Mouse (Mus musculus) forebrain, embryonic 10.5 days (tissue): ENCODE results near the gene Gm13697. TPM values are rescaled to one million over a fixed set of nuclear protein-coding genes. Genes with fewer than 3 reads are reported as not detected.
"Not testable (repeated sequence)": the region's sequence is repeated elsewhere in the genome, so short reads cannot be mapped to it uniquely, and the experiment has no call there.

Experiments
- DNase-seq: peaks from one replicate; pipeline ENCODE4 v3.0.0-alpha.2; 2017; ENCODE audit warnings: low spot score; ENCODE audit errors: extremely low spot score
- H3K27ac ChIP-seq: fragments of 300-500 bp; sonication (generic); 2 replicates; pipeline ENCODE4 v1.5.1; 2016; ENCODE audit warnings: mild to moderate bottlenecking
- H3K27me3 ChIP-seq: fragments of 300-500 bp; sonication (generic); 2 replicates; pipeline ENCODE4 v1.6.1; 2016; ENCODE audit warnings: mild to moderate bottlenecking; ENCODE audit not compliant: poor library complexity, severe bottlenecking
- H3K36me3 ChIP-seq: fragments of 300-500 bp; sonication (generic); replicated peaks from 2 replicates; pipeline ENCODE4 v1.6.1; 2016; ENCODE audit warnings: mild to moderate bottlenecking, moderate library complexity
- H3K4me1 ChIP-seq: fragments of 300-500 bp; sonication (generic); 2 replicates; pipeline ENCODE4 v1.6.1; 2016
- H3K4me3 ChIP-seq: fragments of 300-500 bp; sonication (generic); 2 replicates; pipeline ENCODE4 v1.5.1; 2016; ENCODE audit warnings: mild to moderate bottlenecking, moderate library complexity
- H3K9me3 ChIP-seq: fragments of 300-500 bp; sonication (generic); 2 replicates; pipeline ENCODE4 v1.6.1; 2016; ENCODE audit warnings: mild to moderate bottlenecking, moderate library complexity
- WGBS: fragments of 180-500 bp; shearing (Covaris S2); methylation state at CpG from one replicate; pipeline ENCODE4 v1.1.7; 2016; 5-methylcytosine and 5-hydroxymethylcytosine counted together
- polyA plus RNA-seq: library from polyadenylated mRNA; unstranded; fragments of >200 nt; fragmentation: Nextera tagmentation; extraction: Ambion mirVana; gene quantifications from 2 replicates; pipeline ENCODE4 v1.2.1, GENCODE M21; 2016

The Gm13697 gene
- polyA plus RNA-seq, 1 experiment from 2014 or later: not detected

DNA sequence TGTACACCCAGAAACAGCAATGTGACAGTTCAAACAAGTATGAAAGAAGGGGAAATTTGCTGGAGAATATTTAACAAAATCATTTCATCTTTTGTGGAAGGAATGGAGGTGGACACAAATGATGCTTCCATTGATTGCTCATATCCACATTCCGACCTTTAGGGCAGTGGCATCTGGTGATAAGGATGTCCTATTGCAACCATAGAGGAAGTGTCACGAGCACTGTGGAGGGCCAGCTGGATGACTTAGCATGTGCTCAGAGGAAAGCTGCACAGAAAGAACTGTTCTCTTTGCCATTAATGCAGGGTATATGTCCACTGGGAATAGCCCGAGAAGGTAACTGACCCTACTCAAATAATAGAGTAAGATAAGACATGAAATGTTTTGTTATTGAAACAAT, 25.3 kb downstream of the Gm13697 start:
- H3K27me3 ChIP-seq: no peaks in the 10 kb centered on the region
- no peaks in the 10 kb centered on the region for H3K9me3 ChIP-seq
- DNase-seq: no peak
- no peak overlapping the region for H3K4me3 ChIP-seq
- H3K27ac ChIP-seq: no peak overlapping the region
- no peaks in the 10 kb centered on the region for H3K36me3 ChIP-seq
- H3K4me1 ChIP-seq: no peaks in the 10 kb centered on the region
- 87% methylated on average over 3 of the region's 3 CpGs for WGBS

DNA sequence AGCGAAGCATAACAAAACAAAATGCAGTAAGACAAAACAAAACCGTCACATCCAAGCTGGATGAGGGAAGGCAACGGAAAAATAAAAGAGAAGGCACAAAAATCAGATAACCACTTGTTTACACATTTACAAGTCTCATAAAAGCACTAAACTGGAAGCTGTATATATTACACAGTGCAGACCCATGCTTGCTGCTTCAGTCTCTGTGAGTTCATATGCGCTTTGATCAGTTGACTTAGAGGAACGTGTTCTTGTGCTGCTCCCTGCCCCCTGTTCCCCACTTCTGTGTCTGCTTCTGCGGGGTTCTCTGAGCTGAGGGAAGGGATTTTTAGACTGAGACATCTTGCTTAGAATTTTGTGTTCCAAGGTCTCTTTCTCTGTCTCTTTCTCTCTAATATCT, 30.0 kb downstream of the Gm13697 start:
- no peak overlapping the region for H3K27ac ChIP-seq
- H3K4me1 ChIP-seq: no peaks in the 10 kb centered on the region
- H3K36me3 ChIP-seq: no peaks in the 10 kb centered on the region
- H3K27me3 ChIP-seq: no peaks in the 10 kb centered on the region
- no peaks in the 10 kb centered on the region for H3K9me3 ChIP-seq
- 84% methylated on average over 6 of the region's 6 CpGs for WGBS
- no peak overlapping the region for H3K4me3 ChIP-seq
- DNase-seq: no peak

DNA sequence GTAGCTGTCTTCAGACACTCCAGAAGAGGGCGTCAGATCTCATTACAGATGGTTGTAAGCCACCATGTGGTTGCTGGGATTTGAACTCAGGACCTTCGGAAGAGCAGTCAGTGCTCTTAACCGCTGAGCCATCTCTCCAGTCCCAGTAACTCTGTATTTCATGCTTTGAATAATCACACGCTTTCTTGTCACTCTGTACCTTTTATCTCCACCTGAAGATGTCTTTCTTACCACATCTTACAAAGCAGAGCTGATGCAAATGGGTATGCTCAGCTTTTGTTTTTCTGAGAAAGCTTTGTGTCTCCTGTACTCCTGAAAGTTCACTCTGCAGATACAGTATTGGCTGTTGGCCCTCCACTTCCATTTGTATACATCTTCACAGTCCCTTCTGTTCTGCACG, 31.7 kb downstream of the Gm13697 start:
- not testable (repeated sequence) for H3K36me3 ChIP-seq, H3K9me3 ChIP-seq, H3K4me1 ChIP-seq, H3K27me3 ChIP-seq, DNase-seq, H3K4me3 ChIP-seq, H3K27ac ChIP-seq
- WGBS: 82% methylated on average over 5 of the region's 5 CpGs

DNA sequence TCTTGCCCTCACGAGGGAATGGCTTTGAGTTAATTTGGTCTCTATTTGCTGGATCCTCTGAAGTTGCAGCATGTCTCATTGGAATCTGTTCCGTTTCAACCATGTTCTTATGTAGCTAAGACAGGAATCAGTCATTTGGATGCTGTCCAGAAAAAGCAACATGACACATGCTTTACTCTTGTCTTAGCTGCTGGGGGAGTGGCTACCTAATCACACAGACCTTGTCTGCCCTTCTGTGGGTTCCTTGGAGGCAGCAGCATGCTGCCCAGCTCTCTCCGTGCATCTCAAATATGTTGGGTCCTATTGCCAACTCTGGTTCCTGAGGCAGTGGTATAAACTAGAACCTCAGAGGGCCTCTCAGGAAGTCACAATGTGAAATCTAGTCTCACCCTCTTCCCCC, 33.8 kb downstream of the Gm13697 start:
- H3K27me3 ChIP-seq: no peaks in the 10 kb centered on the region
- H3K4me1 ChIP-seq: no peaks in the 10 kb centered on the region
- no peaks in the 10 kb centered on the region for H3K36me3 ChIP-seq
- no peak overlapping the region for H3K27ac ChIP-seq
- WGBS: 88% methylated on average over 3 of the region's 3 CpGs
- H3K4me3 ChIP-seq: no peak overlapping the region
- H3K9me3 ChIP-seq: no peaks in the 10 kb centered on the region
- no peak for DNase-seq

DNA sequence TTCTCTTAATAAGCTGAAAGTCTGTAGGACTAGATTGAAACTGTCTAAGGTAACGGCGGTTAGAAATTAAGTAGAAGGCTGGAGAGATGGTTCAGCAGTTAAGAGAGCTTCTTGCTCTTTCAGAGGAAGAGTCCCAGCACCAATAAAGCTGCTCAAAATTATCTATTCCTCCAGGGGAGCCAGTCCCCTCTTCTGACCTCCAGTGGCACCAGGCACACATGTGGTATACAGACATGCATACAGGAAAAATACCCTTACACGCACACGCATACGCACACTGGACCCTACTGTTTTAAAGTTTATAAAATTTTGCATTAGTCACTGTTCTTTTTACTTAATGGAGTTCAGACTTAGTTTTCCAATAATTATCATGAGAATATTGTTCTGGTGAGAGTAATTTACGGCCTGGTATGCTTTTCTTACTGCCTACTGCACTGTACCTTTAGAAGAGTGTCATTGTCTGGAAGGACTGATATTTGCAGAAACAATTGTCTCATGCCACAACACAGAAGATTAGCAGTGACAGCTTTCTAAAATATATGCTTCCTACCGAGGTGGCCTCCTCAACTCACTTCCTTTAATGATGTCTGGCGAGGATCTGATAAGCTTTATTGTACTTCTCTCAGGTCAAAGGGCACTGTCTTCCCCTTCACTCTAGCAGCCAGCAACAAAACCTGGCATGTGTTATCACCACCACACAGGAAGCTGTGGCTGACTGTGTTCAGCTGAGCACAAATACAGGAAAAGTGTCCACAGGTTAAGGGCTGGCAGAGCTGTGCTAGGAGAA, 35.2 kb downstream of the Gm13697 start:
- H3K27ac ChIP-seq: no peak overlapping the region

DNA sequence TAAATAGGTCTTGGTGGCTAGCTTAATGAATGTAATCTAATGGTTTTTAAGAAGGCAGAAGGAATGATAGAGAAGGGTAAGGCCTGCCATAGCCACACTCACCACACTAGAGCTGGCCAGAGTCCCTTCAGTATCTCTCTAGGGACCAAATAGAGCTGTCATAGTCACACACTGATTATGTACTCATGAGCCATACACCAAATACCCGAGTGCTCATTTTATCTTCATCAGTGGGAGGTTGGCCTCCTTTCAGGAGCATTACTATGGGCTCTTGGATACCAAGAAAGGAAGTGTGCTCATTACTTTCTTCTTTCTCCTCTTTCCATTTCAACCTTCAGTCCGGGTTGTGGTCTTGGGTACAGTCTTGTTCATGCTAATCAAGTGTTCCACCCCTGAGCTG, 37.4 kb downstream of the Gm13697 start:
- DNase-seq: no peak
- Histone ChIP-seq H3K36me3 (no peaks in the 10 kb centered on the region), H3K4me3 (no peak overlapping the region), H3K9me3 (no peaks in the 10 kb centered on the region), H3K27me3 (no peaks in the 10 kb centered on the region), H3K4me1 (peaks cover 5% of the 10 kb centered on the region; the same call in 1 of the 2 replicates), H3K27ac (no peak overlapping the region)
- WGBS: 77% methylated on average over 2 of the region's 2 CpGs

More for the DNA sequence above, 35.2 kb downstream of the Gm13697 start:
- no peaks in the 10 kb centered on the region for H3K27me3 ChIP-seq
- 79% methylated on average over 8 of the region's 8 CpGs for WGBS
- H3K36me3 ChIP-seq: no peaks in the 10 kb centered on the region
- no peak for DNase-seq
- H3K4me3 ChIP-seq: no peak overlapping the region
- no peaks in the 10 kb centered on the region for H3K4me1 ChIP-seq
- no peaks in the 10 kb centered on the region for H3K9me3 ChIP-seq

DNA sequence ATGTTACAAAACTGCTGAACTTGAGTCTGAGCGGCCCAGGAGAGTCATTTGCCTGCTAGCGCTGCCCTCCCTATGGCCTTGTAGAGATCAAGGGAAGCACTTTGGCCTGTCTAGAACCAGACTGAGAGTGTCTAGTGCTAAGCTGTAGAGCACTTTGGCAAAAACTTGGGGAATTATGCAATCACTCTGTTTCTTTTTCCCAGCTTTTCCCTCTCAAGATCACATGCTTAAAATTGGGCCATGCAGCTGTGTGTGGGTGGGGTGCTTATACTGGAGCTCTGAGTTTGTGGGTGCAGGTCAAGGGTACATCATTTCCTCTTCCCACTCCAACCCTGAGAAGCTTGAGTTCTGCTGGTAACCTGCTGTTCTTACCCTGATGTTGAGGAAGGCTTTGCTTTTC, 38.4 kb downstream of the Gm13697 start:
- no peak for DNase-seq
- Histone ChIP-seq H3K36me3 (no peaks in the 10 kb centered on the region), H3K27ac (no peak overlapping the region), H3K9me3 (no peaks in the 10 kb centered on the region), H3K27me3 (no peaks in the 10 kb centered on the region), H3K4me3 (no peak overlapping the region), H3K4me1 (peaks cover 5% of the 10 kb centered on the region; the same call in 1 of the 2 replicates)
- 96% methylated on average over 2 of the region's 2 CpGs for WGBS

DNA sequence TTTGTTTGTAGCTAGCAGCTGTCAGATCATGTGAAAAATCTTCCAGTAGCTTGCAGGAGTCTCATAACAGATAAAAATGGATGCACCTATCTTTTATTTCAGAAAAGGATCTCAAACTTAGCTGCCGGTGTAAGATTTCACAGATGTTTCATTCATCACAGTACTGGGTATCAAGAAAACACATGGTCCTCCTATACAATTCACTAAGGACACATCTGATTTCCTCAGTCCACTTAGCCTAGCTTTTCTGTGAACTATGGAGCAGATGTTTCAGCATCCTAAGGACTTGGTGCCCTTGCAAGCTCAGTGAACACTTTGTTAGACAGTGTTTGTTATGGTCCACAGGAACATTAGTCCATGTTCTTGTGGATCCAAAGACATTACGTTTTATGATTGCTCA, 38.8 kb downstream of the Gm13697 start:
- H3K4me3 ChIP-seq: no peak overlapping the region
- DNase-seq: no peak
- H3K36me3 ChIP-seq: no peaks in the 10 kb centered on the region
- H3K4me1 ChIP-seq: peaks cover 5% of the 10 kb centered on the region; the same call in 1 of the 2 replicates
- H3K27me3 ChIP-seq: no peaks in the 10 kb centered on the region
- H3K9me3 ChIP-seq: no peaks in the 10 kb centered on the region
- H3K27ac ChIP-seq: no peak overlapping the region
- 87% methylated on average over 2 of the region's 2 CpGs for WGBS

DNA sequence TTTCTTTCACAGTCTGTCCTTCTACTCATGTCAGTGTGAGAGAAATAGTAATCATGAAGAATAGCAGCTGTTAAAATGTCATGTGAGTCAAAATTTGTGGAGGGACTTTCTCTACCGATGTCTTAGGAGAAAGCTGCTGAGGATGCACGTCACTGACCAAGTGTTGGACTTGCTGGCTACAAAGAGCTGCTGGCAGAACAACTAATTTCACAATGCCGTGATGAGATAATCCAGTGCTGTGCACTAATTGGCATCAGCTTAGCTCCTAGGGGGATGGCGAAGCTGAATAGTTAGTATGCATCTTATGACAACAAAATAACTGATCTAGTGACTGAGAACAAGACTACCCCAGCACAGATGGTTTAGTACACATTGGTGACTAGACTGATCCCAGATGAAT, 40.7 kb downstream of the Gm13697 start:
- Histone ChIP-seq H3K36me3 (no peaks in the 10 kb centered on the region), H3K27me3 (no peaks in the 10 kb centered on the region), H3K4me1 (peaks cover 5% of the 10 kb centered on the region; the same call in 1 of the 2 replicates), H3K27ac (no peak overlapping the region), H3K4me3 (no peak overlapping the region), H3K9me3 (no peaks in the 10 kb centered on the region)
- peak; percentile 21 for DNase-seq
- WGBS: 35% methylated on average over 4 of the region's 4 CpGs

DNA sequence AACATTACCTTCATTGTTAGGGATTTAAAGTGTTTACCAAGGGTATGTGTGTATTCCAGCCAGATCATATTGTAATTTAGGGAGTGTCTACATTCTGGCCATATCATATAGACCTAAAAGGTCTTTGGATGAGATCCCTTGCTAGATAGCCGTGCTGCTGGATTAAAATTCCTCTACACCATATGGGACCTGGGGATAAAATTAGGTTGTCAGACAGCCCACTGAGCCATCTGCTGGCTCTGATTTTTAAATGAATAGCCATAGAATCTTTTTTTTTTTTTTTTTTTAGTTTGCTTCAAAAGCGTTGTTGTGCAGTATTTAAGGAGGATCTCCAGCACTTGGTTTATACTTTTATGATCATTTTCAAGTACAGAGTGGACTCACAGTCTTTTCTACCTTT, 48.0 kb downstream of the Gm13697 start:
- no peak overlapping the region for H3K4me3 ChIP-seq
- H3K9me3 ChIP-seq: no peaks in the 10 kb centered on the region
- no peaks in the 10 kb centered on the region for H3K27me3 ChIP-seq
- no peak overlapping the region for H3K27ac ChIP-seq
- no peaks in the 10 kb centered on the region for H3K36me3 ChIP-seq
- no peak for DNase-seq
- H3K4me1 ChIP-seq: no peaks in the 10 kb centered on the region
- 95% methylated on average over 2 of the region's 2 CpGs for WGBS

DNA sequence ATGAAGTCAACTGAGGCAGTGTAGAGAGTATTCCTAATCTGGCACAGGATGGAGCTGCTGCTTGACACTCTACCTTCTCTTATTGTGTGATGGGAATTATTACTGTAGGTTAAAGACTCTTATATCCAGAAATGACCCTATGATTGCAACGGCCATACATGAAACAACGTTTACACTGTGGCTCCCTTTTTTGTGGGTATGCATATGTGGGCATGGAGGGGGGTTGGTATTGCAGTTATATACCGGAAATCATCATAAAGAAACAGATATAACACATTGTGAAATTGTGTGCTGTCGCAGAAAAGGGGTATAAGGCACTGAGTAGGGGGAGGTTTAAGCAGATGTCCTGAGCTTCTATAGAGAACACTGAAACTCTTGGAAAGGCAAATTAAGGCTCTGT, 51.5 kb downstream of the Gm13697 start:
- Histone ChIP-seq H3K27ac (no peak overlapping the region), H3K9me3 (no peaks in the 10 kb centered on the region), H3K4me3 (no peak overlapping the region), H3K36me3 (no peaks in the 10 kb centered on the region), H3K27me3 (no peaks in the 10 kb centered on the region), H3K4me1 (no peaks in the 10 kb centered on the region)
- DNase-seq: no peak
- 86% methylated on average over 4 of the region's 4 CpGs for WGBS
